Mouse (Mus musculus): Measurements from ENCODE around the gene Recql. TPM values are rescaled to one million over a fixed set of nuclear protein-coding genes. Genes with fewer than 3 reads are reported as not detected.
"Not testable (repeated sequence)": the region's sequence is repeated elsewhere in the genome, so short reads cannot be mapped to it uniquely, and the experiment has no call there.

Recql gene
- total RNA-seq, 2 experiments from 2014 or later, result 26.1 to 29.3 TPM

DNA sequence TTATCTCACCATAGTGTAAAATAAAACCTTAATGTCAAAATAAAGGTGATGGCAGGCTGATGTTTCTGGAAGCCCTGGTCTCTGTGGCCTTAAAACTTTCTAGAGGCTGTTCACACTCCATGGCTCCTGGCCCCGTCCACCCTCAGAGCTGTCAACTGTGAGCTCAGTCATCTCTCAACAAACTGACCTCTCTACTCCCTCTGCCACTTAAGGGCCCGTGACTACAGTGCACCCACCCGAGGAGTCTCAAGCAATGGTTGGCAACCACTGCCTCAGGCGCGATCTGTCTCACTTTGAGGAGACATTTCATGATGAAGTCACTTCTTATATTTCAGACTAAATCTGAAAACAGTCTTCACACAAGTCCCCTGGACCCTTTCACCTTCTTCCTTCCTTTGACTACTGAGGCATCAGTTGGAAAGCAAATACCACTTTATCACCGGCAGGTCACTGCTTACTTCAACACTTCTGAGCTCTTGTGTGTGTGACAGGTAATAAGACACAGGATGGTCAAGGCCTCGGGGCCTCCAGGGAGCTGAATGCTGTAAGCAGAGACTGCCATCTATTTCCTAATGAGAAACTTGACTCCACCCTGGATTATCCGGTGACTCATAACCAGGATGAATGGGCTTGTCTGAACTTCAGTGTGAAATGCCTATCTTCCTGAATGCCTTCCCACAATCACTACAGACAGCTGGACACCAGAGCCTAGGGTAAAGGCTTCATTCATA is 21.0 kb downstream of the Recql start:
- DNase-seq, result no peak

DNA sequence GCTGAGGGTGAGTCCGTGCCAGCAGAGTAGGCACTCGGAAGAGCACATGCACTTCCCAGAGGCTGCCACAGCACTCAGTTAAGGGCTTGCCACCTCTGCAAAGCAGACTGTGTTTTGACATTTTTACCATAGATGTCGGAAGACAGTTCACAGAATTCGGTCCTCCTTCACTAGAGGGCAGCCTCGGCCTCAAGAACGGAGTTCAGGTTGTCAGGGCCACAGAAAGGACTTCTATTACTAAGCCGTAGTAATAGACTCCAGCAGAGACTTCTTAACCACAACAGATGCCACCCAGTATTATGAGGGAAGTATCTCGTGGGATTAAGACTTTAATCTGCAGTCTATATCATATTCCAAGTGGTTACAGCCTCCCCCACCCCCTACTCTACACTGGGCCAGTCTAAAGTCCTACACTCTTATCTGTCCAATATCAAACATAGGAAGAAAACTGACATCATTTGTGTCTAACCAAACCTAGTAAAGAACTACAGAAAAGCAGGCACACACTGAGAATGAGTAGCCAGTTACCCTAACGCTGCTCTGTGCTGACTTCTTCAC is 23.8 kb downstream of the Recql start:
- DNase-seq, result no peak

- no peak for DNase-seq
Measured at GRCm38 (mm10) chr6:142362036-142362435, 24.9 kb downstream of the Recql start.

DNA sequence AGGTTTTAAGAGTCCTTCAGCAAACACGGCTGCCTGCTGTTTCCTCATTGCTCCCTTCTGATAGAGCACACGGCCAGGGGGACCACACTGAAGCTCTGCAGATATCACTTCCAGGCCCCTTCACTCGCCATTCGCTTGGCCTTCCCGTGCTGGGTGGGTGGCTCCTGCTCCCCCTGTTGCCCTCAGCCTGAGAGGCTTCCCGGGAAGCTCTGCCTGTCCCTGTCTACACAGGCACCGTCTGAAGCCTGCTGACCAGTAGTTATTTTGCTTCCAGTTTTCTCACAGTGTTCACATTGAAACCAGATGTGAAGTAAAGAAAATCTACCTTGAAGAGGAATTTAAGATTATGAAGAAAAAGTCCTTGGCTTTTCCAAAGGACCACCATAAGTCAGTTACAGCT is 29.8 kb downstream of the Recql start:
- no peak for DNase-seq

DNA sequence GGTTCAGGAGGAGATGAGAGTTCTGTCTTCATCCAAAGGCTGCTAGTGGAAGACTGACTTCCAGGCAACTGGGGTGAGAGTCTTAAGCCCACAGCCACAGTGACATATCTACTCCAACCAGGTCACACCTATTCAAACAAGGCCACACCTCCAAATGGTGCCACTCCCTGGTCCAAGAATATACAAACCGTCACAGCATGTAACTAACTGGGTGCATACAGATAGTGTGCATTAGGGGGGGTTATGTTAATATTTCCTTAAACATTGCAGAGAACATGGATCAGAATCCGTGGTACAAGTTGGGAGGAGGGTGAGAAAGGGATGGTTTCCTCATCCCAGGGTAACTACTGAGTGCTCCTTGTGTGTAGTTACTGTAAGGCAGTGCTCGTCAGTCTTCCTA is 34.8 kb downstream of the Recql start:
- not testable (repeated sequence) for DNase-seq

GRCm38 (mm10) chr6:142347431-142348385 is 39.2 kb downstream of the Recql start:
- DNase-seq, result no peak

- DNase-seq, result no peak
Measured at GRCm38 (mm10) chr6:142346181-142347110, 40.4 kb downstream of the Recql start.

- peak; percentile 83 to 86 for DNase-seq
Measured at GRCm38 (mm10) chr6:142345440-142346038, 41.3 kb downstream of the Recql start, which contains the start of gene Pyroxd1. Gene Pyroxd1 (plus strand): TSS chr6:142345654.

DNA sequence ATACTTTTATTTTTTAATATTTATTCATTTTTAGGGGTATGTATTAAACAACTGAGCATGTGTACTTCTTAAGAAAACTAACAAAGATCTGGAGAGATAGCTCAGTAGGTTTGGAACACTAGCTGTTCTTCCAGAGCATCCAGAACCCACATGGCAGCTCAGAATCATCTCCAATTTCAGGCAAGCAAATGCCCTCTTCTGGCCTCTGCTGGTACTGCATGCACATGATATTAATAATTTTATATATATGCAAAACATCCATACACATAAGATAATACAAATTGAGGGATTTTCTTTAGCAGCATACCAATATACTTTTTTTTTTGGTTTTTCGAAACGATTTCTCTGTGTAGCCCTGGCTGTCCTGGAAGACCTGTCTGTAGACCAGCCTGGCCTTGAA is 43.3 kb downstream of the Recql start:
- no peak for DNase-seq

GRCm38 (mm10) chr6:142339576-142339975 is 47.3 kb downstream of the Recql start:
- no peak for DNase-seq

- DNase-seq, result no peak
Measured at GRCm38 (mm10) chr6:142338961-142339360, 47.9 kb downstream of the Recql start.

GRCm38 (mm10) chr6:142329201-142329600 is 57.7 kb downstream of the Recql start:
- DNase-seq, result no peak

- no peak for DNase-seq
Measured at GRCm38 (mm10) chr6:142326598-142326997, 60.3 kb downstream of the Recql start.

GRCm38 (mm10) chr6:142322881-142323280 is 64.0 kb downstream of the Recql start, which contains the start of gene Slco1a5:
Gene Slco1a5 (minus strand): TSS chr6:142322981.
- DNase-seq, result no peak

GRCm38 (mm10) chr6:142317106-142317505 is 69.8 kb downstream of the Recql start:
- no peak for DNase-seq

- no peak for DNase-seq
Measured at GRCm38 (mm10) chr6:142314285-142314684, 72.6 kb downstream of the Recql start.

DNA sequence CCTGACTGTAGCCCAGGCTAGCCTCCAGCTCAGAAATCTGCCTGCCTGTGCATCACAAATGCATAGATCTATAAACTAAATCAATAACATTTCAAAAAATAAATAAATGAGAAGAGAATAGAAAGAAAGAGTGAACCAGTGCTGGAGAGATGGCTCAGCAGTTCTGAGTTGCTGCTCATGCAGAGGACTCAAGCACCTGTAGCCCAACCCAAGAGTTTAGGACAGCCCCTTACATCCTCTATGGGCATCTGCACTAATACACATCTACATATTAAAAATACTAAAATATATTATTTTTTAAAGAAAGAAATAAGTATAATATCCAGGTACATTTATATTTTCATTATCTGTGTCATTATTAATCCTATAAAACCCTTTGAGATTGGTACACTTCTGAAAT is 81.8 kb downstream of the Recql start:
- no peak for DNase-seq
